Mouse (Mus musculus): ENCODE results near the gene 4933412E24Rik. TPM values are rescaled to one million over a fixed set of nuclear protein-coding genes. Genes with fewer than 3 reads are reported as not detected.

4933412E24Rik gene
- not detected for total RNA-seq (2021)
- long read RNA-seq, experiment 1: 0 reads
- long read RNA-seq, experiment 2: 0 reads

DNA sequence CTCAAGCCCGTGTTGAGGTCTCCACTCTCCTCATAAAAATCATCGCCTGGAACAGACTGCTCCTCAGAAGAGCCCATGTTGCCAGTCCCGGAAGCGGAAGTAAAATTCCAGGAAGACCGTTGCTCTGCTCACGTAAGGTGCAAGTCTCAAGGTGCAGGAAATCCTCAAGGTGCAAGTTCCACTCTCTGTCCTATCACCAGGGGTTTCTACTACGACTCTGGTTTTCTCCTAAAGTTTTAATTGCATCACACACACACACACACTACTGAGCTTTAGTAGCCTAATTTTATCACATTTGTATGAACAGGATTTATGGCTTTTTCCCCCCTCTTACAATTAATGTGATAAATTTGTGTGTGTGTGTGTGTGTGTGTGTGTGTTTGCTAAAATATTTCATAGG, at the start of gene 4933412E24Rik:
4933412E24Rik (minus strand) TSS at position 101 of the 400 bp plus-strand sequence.
- DNase-seq: no peak

- no peak for DNase-seq
Observed at GRCm38 (mm10) chr15:60030728-60031127, 14.3 kb upstream of the 4933412E24Rik start.

DNA sequence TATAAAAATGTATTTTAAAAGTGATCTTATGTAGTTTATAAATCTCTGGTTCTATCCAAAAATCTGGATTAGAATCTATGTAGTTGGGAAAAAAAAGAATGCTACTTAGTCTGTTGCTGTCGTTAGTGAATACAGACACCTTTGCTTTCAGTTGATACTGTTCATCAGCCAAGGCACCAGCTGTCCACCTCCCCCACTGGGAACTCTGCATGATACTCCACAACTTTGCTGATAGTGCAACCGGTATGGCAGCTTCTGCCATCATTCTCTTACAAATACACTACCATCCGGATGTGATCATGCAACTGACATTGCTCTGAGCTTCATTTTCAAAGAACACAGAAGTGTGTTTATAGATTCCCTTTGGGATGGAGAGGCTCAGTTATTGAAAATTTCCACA, 4.8 kb upstream of the 4933412E24Rik start:
- no peak for DNase-seq

- DNase-seq: no peak
Observed at GRCm38 (mm10) chr15:60010199-60010598, 6.2 kb downstream of the 4933412E24Rik start.

GRCm38 (mm10) chr15:60009610-60010009, 6.8 kb downstream of the 4933412E24Rik start:
- no peak for DNase-seq

DNA sequence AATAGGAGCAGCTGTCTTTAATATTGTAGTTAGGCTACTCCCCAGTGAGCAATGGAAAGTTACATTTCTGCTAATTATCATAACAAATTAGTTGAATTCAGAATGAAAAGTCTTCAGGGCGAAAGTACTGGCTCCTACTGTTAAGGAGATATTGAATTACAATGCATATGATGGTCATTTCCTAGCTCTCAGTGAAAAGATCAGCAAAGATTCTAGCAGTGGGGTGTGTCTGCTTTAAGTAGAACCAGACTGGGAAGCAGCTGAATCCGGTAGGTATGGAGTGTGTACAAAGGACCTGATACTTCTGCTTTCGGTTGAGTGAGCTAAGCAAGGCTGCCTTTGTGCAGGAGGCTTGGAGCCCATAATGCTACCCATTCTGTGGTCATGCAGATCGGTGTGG, 32.6 kb downstream of the 4933412E24Rik start:
- DNase-seq: no peak

- no peak for DNase-seq
Observed at GRCm38 (mm10) chr15:59975310-59975709, 41.1 kb downstream of the 4933412E24Rik start.

- no peak for DNase-seq
Observed at GRCm38 (mm10) chr15:59974584-59974983, 41.8 kb downstream of the 4933412E24Rik start.

DNA sequence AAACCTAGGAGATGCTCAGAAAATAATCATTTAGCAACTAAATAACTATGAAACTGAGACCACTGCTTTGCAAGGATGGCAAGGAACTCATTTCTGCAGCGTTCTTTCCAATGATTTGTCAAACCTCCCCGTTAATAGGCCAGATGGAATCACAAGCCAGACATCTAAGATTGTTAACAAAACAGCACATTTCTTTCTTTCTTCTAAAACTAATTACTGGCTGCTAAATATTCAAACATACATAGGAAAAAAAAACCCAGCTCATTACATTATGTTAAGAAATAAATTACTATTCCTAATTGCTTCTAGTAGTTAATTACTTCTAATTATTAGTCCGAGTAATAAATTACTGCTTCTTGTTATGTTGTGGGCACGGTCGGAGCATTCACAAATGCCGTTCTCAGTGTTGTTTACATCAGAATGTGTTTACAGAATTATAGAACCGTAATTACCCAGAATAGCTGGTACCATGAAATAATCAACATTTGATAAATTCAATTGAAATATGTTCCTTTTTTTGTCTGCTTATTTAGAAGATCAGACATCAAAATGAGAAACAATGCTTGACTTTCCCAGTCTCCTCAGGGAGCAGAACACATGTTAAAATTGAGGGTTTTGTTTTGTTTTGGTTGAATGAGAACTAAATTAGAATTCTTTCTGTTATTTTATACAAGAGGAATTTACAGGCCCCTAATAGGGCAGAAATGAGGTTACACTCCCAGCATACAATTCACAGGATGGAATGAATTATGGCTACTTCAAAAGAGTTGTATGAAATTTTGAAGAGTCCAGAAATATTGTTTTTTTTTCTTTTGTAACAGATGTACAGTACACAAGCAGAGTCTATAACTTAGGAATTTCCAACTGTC, 42.5 kb downstream of the 4933412E24Rik start:
- DNase-seq: no peak

Measured in adrenal gland, postnatal 10 days (tissue).